Mouse (Mus musculus) forebrain, embryonic 12.5 days (tissue): ENCODE results near the gene Coq5. TPM values are rescaled to one million over a fixed set of nuclear protein-coding genes. Genes with fewer than 3 reads are reported as not detected.

Source experiments
- ATAC-seq: fragments of 200-750 bp; cut with Nextera tagmentation; 2 replicates; pipeline ENCODE4 v1.8.0; 2017; ENCODE audit warnings: moderate TSS enrichment; ENCODE audit not compliant: low FRiP score
- H3K27ac ChIP-seq: fragments of 300-500 bp; sonication (generic); 2 replicates; pipeline ENCODE4 v1.5.1; 2016; ENCODE audit warnings: mild to moderate bottlenecking
- H3K27me3 ChIP-seq: fragments of 300-500 bp; sonication (generic); 2 replicates; pipeline ENCODE4 v1.6.1; 2016; ENCODE audit warnings: mild to moderate bottlenecking
- H3K36me3 ChIP-seq: fragments of 300-500 bp; sonication (generic); replicated peaks from 2 replicates; pipeline ENCODE4 v1.6.1; 2016; ENCODE audit warnings: mild to moderate bottlenecking
- H3K4me1 ChIP-seq: fragments of 300-500 bp; sonication (generic); 2 replicates; pipeline ENCODE4 v1.6.1; 2016
- H3K4me2 ChIP-seq: fragments of 300-500 bp; sonication (generic); 2 replicates; pipeline ENCODE4 v1.6.1; 2016; ENCODE audit warnings: mild to moderate bottlenecking, moderate library complexity
- H3K4me3 ChIP-seq: fragments of 300-500 bp; sonication (generic); replicated peaks from 2 replicates; pipeline ENCODE4 v1.5.1; 2016; ENCODE audit warnings: mild to moderate bottlenecking
- H3K9ac ChIP-seq: fragments of 300-500 bp; sonication (generic); 2 replicates; pipeline ENCODE4 v1.6.1; 2016; ENCODE audit warnings: mild to moderate bottlenecking
- H3K9me3 ChIP-seq: fragments of 300-500 bp; sonication (generic); 2 replicates; pipeline ENCODE4 v1.6.1; 2016
- WGBS: fragments of 180-500 bp; shearing (Covaris S2); methylation state at CpG from one replicate; pipeline ENCODE4 v1.1.7; 2016; 5-methylcytosine and 5-hydroxymethylcytosine counted together
- polyA plus RNA-seq: library from polyadenylated mRNA; unstranded; fragments of >200 nt; fragmentation: Nextera tagmentation; extraction: Ambion mirVana; gene quantifications from 2 replicates; pipeline ENCODE4 v1.2.1, GENCODE M21; 2016

Gene Coq5
- polyA plus RNA-seq, 1 experiment from 2014 or later = 57.1 TPM

DNA sequence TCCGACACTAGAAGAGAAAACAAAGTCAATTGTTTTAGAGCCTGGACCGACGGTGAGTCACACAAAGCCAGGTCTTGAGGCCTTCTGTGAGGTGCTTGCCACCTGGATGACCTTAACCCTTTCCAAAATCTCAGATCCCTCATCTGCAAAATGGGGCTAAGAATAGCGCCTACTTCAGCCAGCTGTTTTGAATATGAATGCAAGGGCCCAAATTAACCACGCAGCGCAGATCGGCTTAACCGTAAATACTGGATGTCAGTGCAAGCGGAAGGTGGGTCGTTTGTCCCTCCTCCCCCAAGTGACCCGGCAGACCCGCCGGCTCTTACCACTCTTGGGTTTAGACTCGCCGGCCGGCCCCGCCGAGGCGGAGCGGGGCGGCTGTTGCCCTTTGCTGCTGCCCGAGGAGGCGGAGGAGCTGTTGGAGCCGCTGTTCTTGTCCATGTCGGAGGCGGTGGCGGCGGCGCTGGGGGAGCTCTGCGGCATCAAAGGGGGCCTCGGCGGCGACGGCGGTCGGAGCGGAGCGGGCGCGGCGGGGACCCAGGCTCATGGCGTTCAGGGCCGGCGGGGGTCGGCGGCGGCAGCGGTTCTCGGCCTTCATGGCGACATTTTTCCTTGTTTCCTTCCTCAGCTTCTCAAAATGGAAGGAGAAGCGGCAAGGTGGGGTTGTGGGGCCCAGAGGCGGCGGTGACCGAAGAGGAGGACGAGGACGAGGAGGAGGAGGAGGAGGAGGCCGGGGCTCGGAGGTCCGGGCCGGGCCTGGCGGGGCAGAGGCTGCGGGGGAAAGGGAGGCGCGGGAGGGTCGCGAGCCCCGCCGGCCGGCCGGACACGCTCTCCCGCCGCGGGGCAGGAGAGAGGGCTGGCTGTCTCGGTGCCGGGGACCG lies 7.3 kb upstream of the Coq5 start:
- peak; percentile 24; the same call in 1 of the 2 replicates for ATAC-seq
- no peaks in the 10 kb centered on the region for H3K27me3 ChIP-seq
- no peaks in the 10 kb centered on the region for H3K9me3 ChIP-seq
- peak overlapping the region; percentile 99 for H3K4me3 ChIP-seq
- 1% methylated on average over 65 of the region's 77 CpGs for WGBS
- H3K4me2 ChIP-seq = peak overlapping the region; percentile 85
- peaks cover 20% of the 10 kb centered on the region for H3K36me3 ChIP-seq
- peak overlapping the region; percentile 96 for H3K9ac ChIP-seq
- H3K27ac ChIP-seq = peak overlapping the region; percentile 86
- H3K4me1 ChIP-seq = peaks cover 38% of the 10 kb centered on the region

- peak within 1 kb of the TSS; percentile 86 for H3K27ac ChIP-seq
These were observed 6.5 kb upstream of the Coq5 start, which contains the start of gene Rnf10 for GRCm38 (mm10) chr5:115272812-115273548. TSS of gene Rnf10 (minus strand) at chr5:115272898.

DNA sequence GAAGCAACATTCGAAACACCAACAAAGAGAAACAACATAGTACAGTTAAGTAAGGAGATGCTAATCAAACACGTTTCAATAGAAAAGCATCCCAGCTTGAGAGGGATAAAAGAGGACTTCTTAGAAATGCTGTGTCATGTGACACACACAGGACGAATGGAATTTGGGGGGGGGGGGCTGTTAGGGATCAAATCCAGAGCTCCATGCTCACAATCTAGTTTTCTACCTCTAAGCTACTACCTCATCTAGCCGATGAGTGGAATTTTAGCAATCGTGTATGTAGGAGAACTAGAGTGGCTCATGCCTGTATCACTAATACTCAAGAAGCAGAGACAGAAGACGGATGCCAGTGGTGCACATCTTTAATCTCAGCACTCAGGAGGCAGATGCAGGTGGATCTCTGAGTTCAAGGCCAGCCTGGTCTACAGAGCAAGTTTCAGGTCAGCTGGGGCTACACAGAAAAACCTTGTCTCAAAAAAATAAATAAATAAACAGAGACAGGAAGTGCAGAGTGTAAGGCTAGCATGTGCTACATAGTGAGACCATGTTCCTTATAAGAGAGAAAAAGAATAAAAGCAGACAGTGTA lies 5.8 kb upstream of the Coq5 start:
- H3K4me2 ChIP-seq = 0 out of 2 replicates have a peak overlapping the region, but pooled peaks have one; percentile 85
- H3K27me3 ChIP-seq = no peaks in the 10 kb centered on the region
- peak overlapping the region; percentile 86 for H3K27ac ChIP-seq
- peaks cover 13% of the 10 kb centered on the region; the same call in 1 of the 2 replicates for H3K36me3 ChIP-seq
- H3K4me1 ChIP-seq = peaks cover 38% of the 10 kb centered on the region
- WGBS = 68% methylated on average over 6 of the region's 6 CpGs
- H3K9me3 ChIP-seq = no peaks in the 10 kb centered on the region
- H3K4me3 ChIP-seq = no peak overlapping the region
- 0 out of 2 replicates have a peak overlapping the region, but pooled peaks have one; percentile 96 for H3K9ac ChIP-seq
- ATAC-seq = no peak

More at GRCm38 (mm10) chr5:115272812-115273548, 6.5 kb upstream of the Coq5 start, which contains the start of gene Rnf10:
- peak within 1 kb of the TSS; percentile 96 for H3K9ac ChIP-seq
- peak within 1 kb of the TSS; percentile 85 for H3K4me2 ChIP-seq
- WGBS = 13% methylated on average over 26 of the region's 26 CpGs
- peak; percentile 91 for ATAC-seq
- no peaks in the 10 kb centered on the region for H3K27me3 ChIP-seq
- H3K4me1 ChIP-seq = peaks cover 38% of the 10 kb centered on the region
- H3K4me3 ChIP-seq = peak within 1 kb of the TSS; percentile 99
- H3K36me3 ChIP-seq = peaks cover 20% of the 10 kb centered on the region
- H3K9me3 ChIP-seq = no peaks in the 10 kb centered on the region

DNA sequence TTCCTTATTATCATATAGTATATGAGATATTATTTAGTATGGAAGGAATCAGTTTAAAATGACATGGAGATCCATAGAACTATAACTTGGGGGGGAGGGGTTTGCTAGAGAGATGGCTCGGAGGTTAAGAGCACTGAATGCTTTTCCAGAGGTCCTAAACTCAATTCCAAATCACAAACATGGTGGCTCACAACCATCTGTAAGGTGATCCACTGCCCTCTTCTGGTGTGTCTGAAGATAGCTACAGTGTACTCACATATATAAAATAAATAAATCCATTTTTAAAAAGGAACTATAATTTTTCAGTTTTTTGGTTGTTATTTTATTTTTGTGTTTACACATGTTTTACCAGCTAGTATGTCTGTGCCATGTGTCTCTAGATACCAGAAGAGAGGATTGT lies 5.1 kb upstream of the Coq5 start:
- Histone ChIP-seq H3K27me3 (no peaks in the 10 kb centered on the region), H3K36me3 (peaks cover 7% of the 10 kb centered on the region; the same call in 1 of the 2 replicates), H3K4me3 (no peak overlapping the region), H3K4me1 (peaks cover 32% of the 10 kb centered on the region), H3K9ac (no peak overlapping the region), H3K9me3 (no peaks in the 10 kb centered on the region), H3K4me2 (no peak overlapping the region), H3K27ac (no peak overlapping the region)
- no peak for ATAC-seq
- 77% methylated on average over 1 of the region's 1 CpGs for WGBS

- H3K4me1 ChIP-seq = peaks cover 28% of the 10 kb centered on the region
- 83% methylated on average over 1 of the region's 1 CpGs for whole genome bisulfite sequencing
- ATAC-seq = no peak
- no peak overlapping the region for H3K4me2 ChIP-seq
- H3K4me3 ChIP-seq = no peak overlapping the region
- no peak overlapping the region for H3K9ac ChIP-seq
- 0 out of 2 replicates have a peak, but pooled peaks cover 3% of the 10 kb centered on the region for H3K36me3 ChIP-seq
- no peak overlapping the region for H3K27ac ChIP-seq
- no peaks in the 10 kb centered on the region for H3K27me3 ChIP-seq
- H3K9me3 ChIP-seq = no peaks in the 10 kb centered on the region
These were observed 4.7 kb upstream of the Coq5 start for GRCm38 (mm10) chr5:115274771-115275170.

DNA sequence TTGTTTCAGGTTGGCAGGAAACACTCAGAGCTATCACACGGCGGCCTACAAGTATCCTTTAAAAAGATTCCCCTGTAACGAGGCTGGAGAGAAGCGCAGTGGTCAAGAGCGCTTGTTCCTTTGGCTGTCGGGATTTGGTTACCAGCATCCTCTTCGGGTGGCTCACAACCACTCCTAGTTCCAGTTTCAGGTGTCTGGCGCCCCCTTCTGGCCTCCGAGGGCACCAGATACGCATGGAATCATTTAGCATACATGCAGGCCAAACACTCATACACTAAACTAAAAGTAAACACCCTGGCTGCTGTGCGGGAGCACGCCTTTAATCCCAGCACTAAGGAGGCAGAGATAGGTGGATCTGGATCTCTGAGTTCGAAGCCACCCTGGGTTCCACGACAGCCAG lies 3.5 kb upstream of the Coq5 start:
- H3K9me3 ChIP-seq = no peaks in the 10 kb centered on the region
- no peak overlapping the region for H3K9ac ChIP-seq
- no peaks in the 10 kb centered on the region for H3K36me3 ChIP-seq
- no peak overlapping the region for H3K4me3 ChIP-seq
- no peaks in the 10 kb centered on the region for H3K27me3 ChIP-seq
- WGBS = 38% methylated on average over 14 of the region's 14 CpGs
- no peak overlapping the region for H3K27ac ChIP-seq
- H3K4me1 ChIP-seq = peaks cover 22% of the 10 kb centered on the region
- no peak for ATAC-seq
- no peak overlapping the region for H3K4me2 ChIP-seq

- Histone ChIP-seq H3K9me3 (no peaks in the 10 kb centered on the region), H3K4me2 (no peak overlapping the region), H3K27me3 (no peaks in the 10 kb centered on the region), H3K36me3 (peaks cover under 1% of the 10 kb centered on the region; the same call in 1 of the 2 replicates), H3K4me3 (no peak overlapping the region), H3K9ac (no peak overlapping the region), H3K4me1 (peaks cover 12% of the 10 kb centered on the region), H3K27ac (no peak overlapping the region)
- no peak for ATAC-seq
- 82% methylated on average over 1 of the region's 1 CpGs for WGBS
These were observed 1.4 kb upstream of the Coq5 start for GRCm38 (mm10) chr5:115278053-115278452.

GRCm38 (mm10) chr5:115278785-115279184 lies 681 bp upstream of the Coq5 start:
- Histone ChIP-seq H3K9me3 (no peaks in the 10 kb centered on the region), H3K27ac (no peak overlapping the region), H3K36me3 (peaks cover 7% of the 10 kb centered on the region), H3K4me3 (no peak overlapping the region), H3K9ac (no peak overlapping the region), H3K4me2 (no peak overlapping the region), H3K27me3 (no peaks in the 10 kb centered on the region), H3K4me1 (peaks cover 7% of the 10 kb centered on the region)
- no peak for ATAC-seq
- WGBS = 62% methylated on average over 2 of the region's 2 CpGs

- Histone ChIP-seq H3K36me3 (peaks cover 19% of the 10 kb centered on the region), H3K4me2 (peak overlapping the region; percentile 95), H3K9me3 (no peaks in the 10 kb centered on the region), H3K27ac (peak overlapping the region; percentile 50), H3K4me3 (peak overlapping the region; percentile 93), H3K27me3 (no peaks in the 10 kb centered on the region), H3K4me1 (peaks cover 7% of the 10 kb centered on the region), H3K9ac (peak overlapping the region; percentile 85)
- 10% methylated on average over 17 of the region's 17 CpGs for WGBS
- no peak; the same call in 1 of the 2 replicates for ATAC-seq
These were observed 703 bp downstream of the Coq5 start for GRCm38 (mm10) chr5:115280050-115280687.

DNA sequence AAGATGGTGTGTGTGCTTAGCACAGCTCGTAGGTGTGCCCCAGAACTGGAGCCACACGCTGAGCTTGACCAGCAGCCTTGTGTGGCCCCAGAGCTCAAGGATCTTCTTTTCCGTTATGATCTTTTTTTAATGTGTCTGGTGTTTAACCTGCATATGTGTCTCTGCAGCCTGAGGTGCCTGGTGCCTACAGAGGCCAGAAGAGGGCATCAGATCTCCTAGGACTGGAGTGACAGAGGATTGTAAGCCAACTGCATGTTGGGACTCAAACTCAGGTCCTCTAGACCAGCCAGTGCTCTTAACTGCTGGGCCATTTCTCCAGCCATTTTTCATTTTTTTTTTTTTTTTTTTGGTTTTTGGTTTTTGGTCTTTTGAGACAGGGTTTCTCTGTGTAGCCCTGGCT lies 5.3 kb downstream of the Coq5 start:
- peaks cover 39% of the 10 kb centered on the region for H3K36me3 ChIP-seq
- ATAC-seq = no peak
- H3K4me3 ChIP-seq = no peak overlapping the region
- no peak overlapping the region for H3K4me2 ChIP-seq
- H3K9ac ChIP-seq = no peak overlapping the region
- H3K27me3 ChIP-seq = no peaks in the 10 kb centered on the region
- H3K4me1 ChIP-seq = peaks cover 7% of the 10 kb centered on the region
- WGBS = 88% methylated on average over 3 of the region's 3 CpGs
- H3K27ac ChIP-seq = no peak overlapping the region
- H3K9me3 ChIP-seq = no peaks in the 10 kb centered on the region

GRCm38 (mm10) chr5:115294173-115294572 lies 14.7 kb downstream of the Coq5 start:
- H3K4me1 ChIP-seq = peaks cover 20% of the 10 kb centered on the region
- H3K27ac ChIP-seq = no peak overlapping the region
- no peak overlapping the region for H3K9ac ChIP-seq
- peaks cover 88% of the 10 kb centered on the region for H3K36me3 ChIP-seq
- no peaks in the 10 kb centered on the region for H3K9me3 ChIP-seq
- no peak for ATAC-seq
- H3K27me3 ChIP-seq = no peaks in the 10 kb centered on the region
- WGBS = 91% methylated on average over 8 of the region's 8 CpGs
- H3K4me3 ChIP-seq = no peak overlapping the region
- no peak overlapping the region for H3K4me2 ChIP-seq
